Mouse (Mus musculus) CH12.LX (cell line): ENCODE data around the gene Lrch1.

Source experiments
- CTCF ChIP-seq, 2 experiments: IDR thresholded peaks in 1 of 2; conservative IDR thresholded peaks in 1 of 2; 2 replicates each; pipeline ENCODE4 v1.5.1; 2011 to 2012; ENCODE audit warnings: low read depth in 2 of 2, low read length in 2 of 2, improper control_type of control experiment in 1 of 2, inconsistent platforms in 1 of 2, mild to moderate bottlenecking in 1 of 2, moderate library complexity in 1 of 2
- HCFC1 ChIP-seq: IDR thresholded peaks from 2 replicates; pipeline ENCODE4 v1.6.1; 2012; ENCODE audit warnings: low read depth, mild to moderate bottlenecking, inconsistent platforms, low read length, improper control_type of control experiment
- MYC ChIP-seq: IDR thresholded peaks from 2 replicates; pipeline ENCODE4 v1.6.1; 2011; ENCODE audit warnings: low read depth, mild to moderate bottlenecking, improper control_type of control experiment, low read length
- TCF12 ChIP-seq: IDR thresholded peaks from 2 replicates; pipeline ENCODE4 v1.6.1; 2014; ENCODE audit warnings: low read depth, mild to moderate bottlenecking, inconsistent platforms, low read length, improper control_type of control experiment
- UBTF ChIP-seq: IDR thresholded peaks from 2 replicates; pipeline ENCODE4 v1.6.1; 2012; ENCODE audit warnings: low read depth, mild to moderate bottlenecking, inconsistent platforms, low read length, improper control_type of control experiment, moderate library complexity
- USF1 ChIP-seq: IDR thresholded peaks from 2 replicates; pipeline ENCODE4 v1.6.1; 2014; ENCODE audit warnings: low read depth, mild to moderate bottlenecking, inconsistent platforms, low read length, improper control_type of control experiment

DNA sequence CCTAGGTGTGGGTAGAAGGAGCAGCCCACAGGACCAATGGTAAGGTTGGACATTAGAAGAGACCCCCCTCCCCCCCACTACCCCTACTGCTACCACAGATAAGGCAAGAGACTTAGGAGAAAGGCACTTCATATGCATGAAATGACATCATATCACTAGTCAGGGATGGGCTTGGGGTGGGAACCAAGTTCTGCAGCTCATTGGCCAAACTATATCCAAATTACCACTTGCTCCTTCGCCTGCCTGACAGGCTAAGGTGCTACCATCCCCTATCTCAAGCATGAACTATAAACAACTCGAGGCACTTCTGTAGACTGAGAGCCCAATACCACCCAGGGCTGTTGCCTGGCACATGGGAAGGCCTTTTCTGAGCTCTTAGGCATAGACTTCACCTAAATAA lies 58.4 kb downstream of the Lrch1 start:
- TF ChIP-seq USF1, result no peak
- no peak for TF ChIP-seq CTCF (conservative IDR thresholded peaks at IDR 0.05 in 1 of 2, IDR thresholded peaks at IDR 0.05 in 1 of 2; ENCODE audit: low read depth in 2 of 2, low read length in 2 of 2)
- TF ChIP-seq MYC, result no peak
- TF ChIP-seq TCF12, result no peak
- no peak for TF ChIP-seq UBTF
- TF ChIP-seq HCFC1, result no peak
